Comparison of ENCODE assay signal across 9 mouse cellular contexts in genomic region chr7:136010013-136010412, GRCm38 (mm10).
A peak's percentile ranks its signal among the peaks of the same experiment; 100 is the strongest.
DNase-seq lines count a peak whose midpoint lies in the region; ATAC-seq and TF ChIP-seq lines count a peak whose summit lies in the region.
"Had no signal": no experiment of that assay in that cellular context is flagged by ENCODE, and none has a peak within 500 bp of the region (broad histone marks: within the 10 kb centered on the region; RNA-seq: fewer than 3 reads in every experiment).

No protein-coding gene starts in this region.

- H3K9ac ChIP-seq in limb, embryonic 14.5 days (ENCODE audit: low read depth, low read length, severe bottlenecking): no peak overlapping the region
- no peak overlapping the region for H3K9ac ChIP-seq in intestine, embryonic 15.5 days
- H3K9ac ChIP-seq: embryonic facial prominence, embryonic 13.5 days had no signal

- no peak overlapping the region for H3K4me2 ChIP-seq in limb, embryonic 14.5 days (replicated peaks; ENCODE audit: low read depth, low read length, severe bottlenecking)
- H3K4me2 ChIP-seq in intestine, embryonic 15.5 days (replicated peaks): no peak overlapping the region
- H3K4me2 ChIP-seq: embryonic facial prominence, embryonic 13.5 days had no signal

- H3K4me1 ChIP-seq in limb, embryonic 14.5 days (ENCODE audit: control insufficient read depth, insufficient read depth, low read length): peaks cover 16% of the 10 kb centered on the region; the same call in 1 of the 2 replicates
- H3K4me1 ChIP-seq in intestine, embryonic 15.5 days (replicated peaks): no peaks in the 10 kb centered on the region

- peak; percentile 60 for DNase-seq in ovary, postnatal 36 days (ENCODE audit: low spot score)
- DNase-seq in ovary, postnatal 10 days (ENCODE audit: low spot score): no peak
- DNase-seq in cerebellum, adult 11-12 months: peak; percentile 38
- peak; percentile 37 for DNase-seq in forelimb bud, embryonic 11.5 days (ENCODE audit: low read depth, low spot score)
- DNase-seq in kidney, adult 9 months: peak; percentile 57
- peak; percentile 28 for DNase-seq in limb, embryonic 14.5 days (ENCODE audit: low spot score)
- peak; percentile 72 for DNase-seq in right cerebral cortex, postnatal 4 days

- no peaks in the 10 kb centered on the region for H3K9me3 ChIP-seq in limb, embryonic 14.5 days (ENCODE audit: control insufficient read depth, low read length)
- no peaks in the 10 kb centered on the region for H3K9me3 ChIP-seq in intestine, embryonic 15.5 days
- H3K9me3 ChIP-seq: embryonic facial prominence, embryonic 13.5 days had no signal

- H3K27me3 ChIP-seq in limb, embryonic 14.5 days (ENCODE audit: control insufficient read depth, insufficient read depth, low read length): peaks cover 15% of the 10 kb centered on the region; the same call in 1 of the 2 replicates
- H3K27me3 ChIP-seq in intestine, embryonic 15.5 days (replicated peaks): peaks cover 2% of the 10 kb centered on the region; the same call in 1 of the 2 replicates

- no peak for TF ChIP-seq POLR2A in limb, embryonic 14.5 days (IDR thresholded peaks at IDR 0.05; ENCODE audit: borderline replicate concordance, extremely low read depth, insufficient read depth, insufficient read length)

- WGBS in limb, embryonic 14.5 days: 56% methylated on average over 7 of the region's 7 CpGs
- 66% methylated on average over 7 of the region's 7 CpGs for WGBS in intestine, embryonic 15.5 days

- H3K36me3 ChIP-seq in limb, embryonic 14.5 days (ENCODE audit: control insufficient read depth, insufficient read depth, low read length): no peaks in the 10 kb centered on the region
- no peaks in the 10 kb centered on the region for H3K36me3 ChIP-seq in intestine, embryonic 15.5 days
- H3K36me3 ChIP-seq: embryonic facial prominence, embryonic 13.5 days had no signal

- no peak for ATAC-seq in limb, embryonic 14.5 days (ENCODE audit: low FRiP score, low read depth)
- ATAC-seq in intestine, embryonic 15.5 days: no peak

- H3K4me3 ChIP-seq in limb, embryonic 14.5 days (replicated peaks; ENCODE audit: low read length): no peak overlapping the region
- no peak overlapping the region for H3K4me3 ChIP-seq in intestine, embryonic 15.5 days (replicated peaks)
- H3K4me3 ChIP-seq: embryonic facial prominence, embryonic 13.5 days had no signal

- H3K27ac ChIP-seq in limb, embryonic 14.5 days (replicated peaks; ENCODE audit: low read depth, low read length): no peak overlapping the region
- H3K27ac ChIP-seq in intestine, embryonic 15.5 days: no peak overlapping the region
- H3K27ac ChIP-seq: embryonic facial prominence, embryonic 13.5 days had no signal
